Mouse (Mus musculus) E14TG2a.4 (cell line): Measurements from ENCODE around the gene Hspb7.

Source experiments
- CTCF ChIP-seq: conservative IDR thresholded peaks from 2 replicates; pipeline ENCODE4 v1.5.1; 2014; ENCODE audit warnings: low read length
- POU5F1 ChIP-seq: IDR thresholded peaks from 2 replicates; pipeline ENCODE4 v1.6.1; 2014; ENCODE audit warnings: low read length, borderline replicate concordance

GRCm38 (mm10) chr4:141467581-141467927, 47.0 kb downstream of the Hspb7 start:
- no peak for TF ChIP-seq CTCF
- no peak for TF ChIP-seq POU5F1
